Mouse (Mus musculus) right cerebral cortex, adult 18-20 months (tissue): Measurements from ENCODE around the gene Brdt.

Experiments
- DNase-seq: peaks from one replicate; pipeline ENCODE4 v3.0.0; 2022; ENCODE audit warnings: mixed read lengths

Brdt gene

DNA sequence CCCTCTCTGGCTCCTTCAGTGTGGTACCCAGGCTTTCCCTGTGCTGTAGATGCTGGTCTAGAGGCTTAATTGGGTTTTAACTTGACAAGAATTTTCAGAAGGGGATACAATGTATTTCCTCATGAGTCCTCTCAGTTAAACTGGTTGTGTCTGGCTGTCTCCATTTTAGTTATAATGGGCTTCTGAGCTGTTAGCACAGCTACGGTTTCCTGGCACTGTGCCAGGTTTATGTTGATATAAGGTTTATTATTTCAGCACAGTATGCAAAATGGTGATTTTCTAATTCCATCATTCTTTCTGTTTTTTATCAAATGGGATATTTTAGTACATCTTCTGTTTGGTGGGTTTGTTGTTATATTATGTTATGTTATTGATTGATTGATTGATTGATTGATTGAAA lies 90.7 kb downstream of the Brdt start:
- DNase-seq: no peak

DNA sequence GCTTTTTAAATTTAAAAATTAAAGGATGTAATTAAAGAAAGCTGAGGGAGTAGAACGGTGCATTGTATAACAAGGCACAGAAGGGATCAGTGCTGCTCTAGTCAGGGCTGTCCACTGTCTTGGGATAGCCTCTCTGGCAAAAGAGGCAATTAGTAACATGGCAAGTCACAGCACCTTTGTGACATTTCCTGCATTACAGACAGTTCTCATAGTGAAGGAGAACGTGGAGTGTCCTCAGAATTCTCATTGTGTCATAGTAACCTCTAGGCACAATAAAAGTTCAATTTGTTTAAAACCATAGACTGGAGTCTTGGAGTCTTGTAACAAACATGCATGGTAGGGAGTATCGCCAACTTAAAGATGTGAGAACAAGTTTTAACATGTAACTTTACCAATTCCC lies 100.3 kb downstream of the Brdt start, which contains the start of gene Lpcat2b:
TSS of gene Lpcat2b (plus strand) at position 301 of the 400 bp plus-strand sequence.
- no peak for DNase-seq

DNA sequence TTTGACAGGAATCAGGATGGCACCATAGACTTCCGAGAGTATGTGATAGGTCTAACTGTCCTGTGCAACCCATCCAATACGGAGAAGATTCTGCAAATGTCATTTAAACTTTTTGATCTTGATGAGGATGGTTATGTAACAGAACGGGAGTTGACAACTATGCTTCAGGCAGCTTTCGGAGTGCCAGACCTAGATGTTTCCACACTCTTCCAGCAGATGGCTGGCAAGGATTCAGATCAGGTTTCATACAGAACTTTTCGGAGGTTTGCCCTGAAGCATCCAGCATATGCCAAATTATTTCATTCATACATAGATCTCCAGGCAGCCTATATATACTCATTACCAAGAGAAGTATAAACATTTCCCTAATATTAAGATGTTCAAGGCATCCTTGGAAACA lies 103.0 kb downstream of the Brdt start:
- DNase-seq: peak; percentile 48

DNA sequence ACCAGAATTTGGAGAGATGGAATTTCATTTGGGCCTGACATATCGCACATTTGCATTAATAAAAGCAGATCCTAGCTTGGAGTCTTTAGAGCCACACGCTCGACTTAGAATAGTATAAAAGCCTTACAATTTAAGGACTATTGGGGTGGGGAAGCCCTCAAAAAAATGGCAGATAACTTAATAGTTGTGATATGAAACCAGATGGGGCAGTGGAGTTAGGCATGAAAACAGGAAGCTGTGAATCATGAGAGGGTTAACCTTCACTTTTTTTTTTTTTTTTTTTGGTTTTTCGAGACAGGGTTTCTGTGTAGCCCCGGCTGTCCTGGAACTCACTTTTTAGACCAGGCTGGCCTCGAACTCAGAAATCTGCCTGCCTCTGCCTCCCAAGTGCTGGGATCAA lies 105.2 kb downstream of the Brdt start:
- no peak for DNase-seq
